Mouse (Mus musculus) stomach, embryonic 15.5 days (tissue): Measurements from ENCODE around the gene Trpm1. TPM values are rescaled to one million over a fixed set of nuclear protein-coding genes. Genes with fewer than 3 reads are reported as not detected.

Source experiments
- ATAC-seq: fragments of 200-750 bp; cut with Nextera tagmentation; 2 replicates; pipeline ENCODE4 v1.8.0; 2017; ENCODE audit warnings: low read depth, moderate number of reproducible peaks, moderate TSS enrichment; ENCODE audit not compliant: insufficient read depth, low FRiP score
- H3K27ac ChIP-seq: fragments of 300-500 bp; sonication (generic); 2 replicates; pipeline ENCODE4 v1.5.1; 2015; ENCODE audit warnings: mild to moderate bottlenecking, inconsistent platforms
- H3K27me3 ChIP-seq: fragments of 300-500 bp; sonication (generic); replicated peaks from 2 replicates; pipeline ENCODE4 v1.6.1; 2015; ENCODE audit warnings: inconsistent platforms
- H3K36me3 ChIP-seq: fragments of 300-500 bp; sonication (generic); 2 replicates; pipeline ENCODE4 v1.6.1; 2015; ENCODE audit warnings: inconsistent platforms
- H3K4me1 ChIP-seq: fragments of 300-500 bp; sonication (generic); 2 replicates; pipeline ENCODE4 v1.6.1; 2015; ENCODE audit warnings: inconsistent platforms
- H3K4me2 ChIP-seq: fragments of 300-500 bp; sonication (generic); 2 replicates; pipeline ENCODE4 v1.6.1; 2015; ENCODE audit warnings: mild to moderate bottlenecking, inconsistent platforms
- H3K4me3 ChIP-seq: fragments of 300-500 bp; sonication (generic); replicated peaks from 2 replicates; pipeline ENCODE4 v1.5.1; 2015; ENCODE audit warnings: inconsistent platforms
- H3K9ac ChIP-seq: fragments of 300-500 bp; sonication (generic); 2 replicates; pipeline ENCODE4 v1.6.1; 2015; ENCODE audit warnings: inconsistent platforms
- H3K9me3 ChIP-seq: fragments of 300-500 bp; sonication (generic); 2 replicates; pipeline ENCODE4 v1.6.1; 2016; ENCODE audit warnings: inconsistent platforms
- WGBS: fragments of 180-500 bp; shearing (Covaris S2); methylation state at CpG from one replicate; pipeline ENCODE4 v1.1.7; 2015; 5-methylcytosine and 5-hydroxymethylcytosine counted together
- polyA plus RNA-seq: library from polyadenylated mRNA; unstranded; fragments of >200 nt; fragmentation: Nextera tagmentation; extraction: Ambion mirVana; gene quantifications from 2 replicates; pipeline ENCODE4 v1.2.1, GENCODE M21; 2015

The Trpm1 gene
- polyA plus RNA-seq, 1 experiment from 2014 or later: 0.18 TPM

GRCm38 (mm10) chr7:64156918-64157690 is 3.5 kb downstream of the Trpm1 start:
- no peaks in the 10 kb centered on the region for H3K36me3 ChIP-seq
- H3K4me3 ChIP-seq: no peak overlapping the region
- no peaks in the 10 kb centered on the region for H3K9me3 ChIP-seq
- 60% methylated on average over 7 of the region's 7 CpGs for WGBS
- H3K27me3 ChIP-seq: no peaks in the 10 kb centered on the region
- no peak overlapping the region for H3K9ac ChIP-seq
- no peak overlapping the region for H3K4me2 ChIP-seq
- H3K4me1 ChIP-seq: 0 out of 2 replicates have a peak, but pooled peaks cover 8% of the 10 kb centered on the region
- no peak overlapping the region for H3K27ac ChIP-seq
- no peak for ATAC-seq

- ATAC-seq: no peak
- H3K4me3 ChIP-seq: no peak overlapping the region
- no peak overlapping the region for H3K9ac ChIP-seq
- 80% methylated on average over 12 of the region's 12 CpGs for WGBS
- H3K27me3 ChIP-seq: no peaks in the 10 kb centered on the region
- H3K27ac ChIP-seq: no peak overlapping the region
- H3K9me3 ChIP-seq: no peaks in the 10 kb centered on the region
- no peaks in the 10 kb centered on the region for H3K36me3 ChIP-seq
- no peak overlapping the region for H3K4me2 ChIP-seq
- H3K4me1 ChIP-seq: 0 out of 2 replicates have a peak, but pooled peaks cover 8% of the 10 kb centered on the region
Measured at GRCm38 (mm10) chr7:64158281-64159055, 4.8 kb downstream of the Trpm1 start.

DNA sequence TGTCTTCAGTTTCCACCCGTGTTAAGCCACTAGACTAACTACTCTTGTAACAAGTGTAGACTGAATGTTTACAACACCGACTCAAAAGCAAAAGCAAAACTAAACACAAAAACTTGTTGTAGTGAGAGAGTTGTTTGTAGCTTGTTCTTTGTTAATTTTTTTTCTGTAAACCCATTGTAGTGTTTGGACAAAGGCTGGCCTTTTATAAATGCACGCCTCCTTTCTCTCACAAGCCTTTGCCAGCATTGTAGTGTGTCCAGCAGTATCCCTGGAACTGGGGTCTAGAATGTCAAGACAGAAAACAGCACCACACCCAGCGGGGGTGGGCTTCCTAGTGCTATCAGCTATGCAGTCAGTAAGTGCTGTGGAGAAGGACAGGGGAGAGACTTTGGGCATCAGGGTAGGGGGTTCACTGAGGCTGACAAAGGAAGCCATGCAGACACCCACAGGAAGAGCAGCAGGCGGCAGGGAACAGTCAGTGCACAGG is 5.5 kb downstream of the Trpm1 start:
- no peak for ATAC-seq
- no peak overlapping the region for H3K9ac ChIP-seq
- WGBS: 63% methylated on average over 5 of the region's 5 CpGs

GRCm38 (mm10) chr7:64159612-64160591 is 6.3 kb downstream of the Trpm1 start:
- no peak overlapping the region for H3K9ac ChIP-seq
- H3K4me2 ChIP-seq: no peak overlapping the region
- H3K9me3 ChIP-seq: no peaks in the 10 kb centered on the region
- 54% methylated on average over 7 of the region's 7 CpGs for WGBS
- no peak overlapping the region for H3K27ac ChIP-seq
- 0 out of 2 replicates have a peak, but pooled peaks have one; percentile 30 for ATAC-seq
- no peaks in the 10 kb centered on the region for H3K27me3 ChIP-seq
- H3K36me3 ChIP-seq: no peaks in the 10 kb centered on the region
- H3K4me1 ChIP-seq: 0 out of 2 replicates have a peak, but pooled peaks cover 8% of the 10 kb centered on the region
- H3K4me3 ChIP-seq: no peak overlapping the region

More for the DNA sequence above, 5.5 kb downstream of the Trpm1 start:
- Histone ChIP-seq H3K4me3 (no peak overlapping the region), H3K4me1 (0 out of 2 replicates have a peak, but pooled peaks cover 8% of the 10 kb centered on the region), H3K27me3 (no peaks in the 10 kb centered on the region), H3K9me3 (no peaks in the 10 kb centered on the region), H3K4me2 (no peak overlapping the region), H3K27ac (no peak overlapping the region), H3K36me3 (no peaks in the 10 kb centered on the region)

- no peaks in the 10 kb centered on the region for H3K36me3 ChIP-seq
- no peak overlapping the region for H3K4me3 ChIP-seq
- 64% methylated on average over 10 of the region's 10 CpGs for WGBS
- no peak overlapping the region for H3K4me2 ChIP-seq
- H3K4me1 ChIP-seq: 0 out of 2 replicates have a peak, but pooled peaks cover 6% of the 10 kb centered on the region
- no peak overlapping the region for H3K9ac ChIP-seq
- ATAC-seq: no peak
- H3K27ac ChIP-seq: peak overlapping the region; percentile 40; the same call in 1 of the 2 replicates
- no peaks in the 10 kb centered on the region for H3K9me3 ChIP-seq
- no peaks in the 10 kb centered on the region for H3K27me3 ChIP-seq
Measured at GRCm38 (mm10) chr7:64160737-64161470, 7.3 kb downstream of the Trpm1 start.

DNA sequence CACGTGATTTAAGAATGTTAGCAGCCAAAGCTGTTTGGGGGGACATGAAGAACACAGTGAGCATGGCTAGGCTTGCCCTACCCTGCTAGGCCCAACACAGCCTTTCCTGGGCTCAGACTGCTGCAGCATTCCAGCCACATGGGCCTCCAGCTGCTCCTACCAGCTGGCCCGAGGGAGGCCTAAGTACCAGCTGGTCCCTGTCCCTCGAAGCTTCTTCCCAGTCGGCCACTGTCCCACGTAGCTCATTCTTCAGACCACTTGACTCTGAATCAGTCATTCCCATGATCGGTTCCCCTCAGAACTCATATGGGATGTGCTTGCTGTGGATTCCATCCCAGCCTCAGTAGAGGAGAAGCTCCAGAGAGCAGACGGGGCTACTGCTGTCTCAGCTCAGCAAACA is 8.4 kb downstream of the Trpm1 start:
- Histone ChIP-seq H3K4me2 (no peak overlapping the region), H3K4me1 (0 out of 2 replicates have a peak, but pooled peaks cover 3% of the 10 kb centered on the region), H3K9ac (no peak overlapping the region), H3K36me3 (no peaks in the 10 kb centered on the region), H3K9me3 (no peaks in the 10 kb centered on the region), H3K27me3 (no peaks in the 10 kb centered on the region), H3K4me3 (no peak overlapping the region), H3K27ac (no peak overlapping the region)
- 61% methylated on average over 7 of the region's 7 CpGs for WGBS
- ATAC-seq: no peak

DNA sequence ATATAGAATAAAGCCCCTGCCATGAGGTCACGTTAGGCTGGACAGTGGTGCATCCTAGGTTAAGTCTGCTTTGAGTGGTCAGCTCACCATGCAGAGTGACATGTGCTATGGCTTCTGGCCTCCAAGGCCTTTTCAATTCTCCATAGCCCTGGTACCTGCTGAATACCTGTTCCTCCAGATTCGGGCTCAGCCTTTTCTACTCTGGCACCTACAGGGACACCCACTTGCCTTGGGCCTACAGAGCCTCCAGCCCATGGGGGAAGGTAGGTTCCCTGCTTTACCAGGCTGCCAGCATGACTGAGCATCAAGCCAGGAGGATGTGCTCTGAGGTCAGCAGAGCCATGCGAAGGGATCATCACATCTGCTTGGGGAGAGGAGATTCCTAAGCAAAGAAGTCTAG is 9.5 kb downstream of the Trpm1 start:
- Histone ChIP-seq H3K27me3 (no peaks in the 10 kb centered on the region), H3K9ac (no peak overlapping the region), H3K4me1 (0 out of 2 replicates have a peak, but pooled peaks cover 3% of the 10 kb centered on the region), H3K4me2 (no peak overlapping the region), H3K9me3 (no peaks in the 10 kb centered on the region), H3K36me3 (no peaks in the 10 kb centered on the region), H3K4me3 (no peak overlapping the region), H3K27ac (no peak overlapping the region)
- ATAC-seq: no peak
- 75% methylated on average over 3 of the region's 3 CpGs for WGBS

GRCm38 (mm10) chr7:64163890-64164289 is 10.3 kb downstream of the Trpm1 start:
- Histone ChIP-seq H3K4me2 (no peak overlapping the region), H3K4me3 (no peak overlapping the region), H3K36me3 (no peaks in the 10 kb centered on the region), H3K27ac (no peak overlapping the region), H3K9ac (no peak overlapping the region), H3K4me1 (0 out of 2 replicates have a peak, but pooled peaks cover 3% of the 10 kb centered on the region), H3K9me3 (no peaks in the 10 kb centered on the region), H3K27me3 (no peaks in the 10 kb centered on the region)
- no peak for ATAC-seq
- 76% methylated on average over 1 of the region's 1 CpGs for WGBS

GRCm38 (mm10) chr7:64164997-64165396 is 11.4 kb downstream of the Trpm1 start:
- no peak for ATAC-seq
- Histone ChIP-seq H3K9me3 (no peaks in the 10 kb centered on the region), H3K4me1 (0 out of 2 replicates have a peak, but pooled peaks cover under 1% of the 10 kb centered on the region), H3K27ac (no peak overlapping the region), H3K4me2 (no peak overlapping the region), H3K9ac (no peak overlapping the region), H3K36me3 (no peaks in the 10 kb centered on the region), H3K4me3 (no peak overlapping the region), H3K27me3 (no peaks in the 10 kb centered on the region)
- 68% methylated on average over 3 of the region's 3 CpGs for WGBS

DNA sequence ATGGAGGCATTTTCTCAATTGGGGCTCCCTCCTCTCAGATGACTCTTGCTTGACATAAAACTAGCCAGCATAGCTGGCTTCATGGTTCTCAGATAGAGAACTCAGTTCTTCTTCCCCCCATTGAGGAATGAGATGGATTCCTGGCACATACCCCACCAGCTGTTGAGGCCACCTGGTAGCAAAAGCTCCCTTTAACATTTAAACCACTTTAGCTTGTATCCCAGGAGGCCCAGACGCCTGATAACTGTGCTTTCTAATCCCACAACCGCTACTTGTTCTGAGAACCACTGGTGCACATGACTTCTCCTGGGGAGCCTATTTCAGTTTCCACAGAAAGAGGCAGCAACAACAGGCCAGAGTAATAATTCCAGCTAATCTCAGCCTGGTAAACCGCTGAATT is 12.4 kb downstream of the Trpm1 start:
- H3K36me3 ChIP-seq: no peaks in the 10 kb centered on the region
- H3K9me3 ChIP-seq: no peaks in the 10 kb centered on the region
- H3K27ac ChIP-seq: no peak overlapping the region
- no peaks in the 10 kb centered on the region for H3K27me3 ChIP-seq
- H3K4me3 ChIP-seq: no peak overlapping the region
- ATAC-seq: no peak
- H3K4me2 ChIP-seq: no peak overlapping the region
- H3K4me1 ChIP-seq: no peaks in the 10 kb centered on the region
- 64% methylated on average over 3 of the region's 3 CpGs for WGBS
- H3K9ac ChIP-seq: no peak overlapping the region

DNA sequence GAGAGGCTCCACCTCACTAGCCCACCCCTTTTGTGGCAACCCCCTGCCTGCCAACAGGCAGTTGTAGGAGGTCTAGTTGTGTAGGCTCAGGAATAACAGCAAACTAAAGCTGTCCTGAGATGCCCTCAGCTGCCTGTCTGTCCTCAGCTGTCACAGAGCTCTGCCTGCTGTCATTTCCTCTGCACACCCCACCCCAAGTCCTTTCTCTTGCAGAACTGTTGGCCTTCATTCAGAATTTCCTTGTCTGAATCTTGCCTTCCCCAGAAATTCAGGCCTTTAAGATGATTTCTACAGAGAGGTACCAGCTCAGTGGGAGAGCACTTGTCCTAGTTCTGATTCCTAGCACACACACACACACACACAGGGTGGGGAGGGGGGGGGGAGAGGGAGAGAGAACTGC is 13.1 kb downstream of the Trpm1 start:
- Histone ChIP-seq H3K9me3 (no peaks in the 10 kb centered on the region), H3K4me2 (no peak overlapping the region), H3K4me3 (no peak overlapping the region), H3K4me1 (no peaks in the 10 kb centered on the region), H3K27me3 (no peaks in the 10 kb centered on the region), H3K9ac (no peak overlapping the region), H3K36me3 (no peaks in the 10 kb centered on the region), H3K27ac (no peak overlapping the region)
- ATAC-seq: no peak
